ENCODE assay signal across 10 mouse cellular contexts in the genomic region with DNA sequence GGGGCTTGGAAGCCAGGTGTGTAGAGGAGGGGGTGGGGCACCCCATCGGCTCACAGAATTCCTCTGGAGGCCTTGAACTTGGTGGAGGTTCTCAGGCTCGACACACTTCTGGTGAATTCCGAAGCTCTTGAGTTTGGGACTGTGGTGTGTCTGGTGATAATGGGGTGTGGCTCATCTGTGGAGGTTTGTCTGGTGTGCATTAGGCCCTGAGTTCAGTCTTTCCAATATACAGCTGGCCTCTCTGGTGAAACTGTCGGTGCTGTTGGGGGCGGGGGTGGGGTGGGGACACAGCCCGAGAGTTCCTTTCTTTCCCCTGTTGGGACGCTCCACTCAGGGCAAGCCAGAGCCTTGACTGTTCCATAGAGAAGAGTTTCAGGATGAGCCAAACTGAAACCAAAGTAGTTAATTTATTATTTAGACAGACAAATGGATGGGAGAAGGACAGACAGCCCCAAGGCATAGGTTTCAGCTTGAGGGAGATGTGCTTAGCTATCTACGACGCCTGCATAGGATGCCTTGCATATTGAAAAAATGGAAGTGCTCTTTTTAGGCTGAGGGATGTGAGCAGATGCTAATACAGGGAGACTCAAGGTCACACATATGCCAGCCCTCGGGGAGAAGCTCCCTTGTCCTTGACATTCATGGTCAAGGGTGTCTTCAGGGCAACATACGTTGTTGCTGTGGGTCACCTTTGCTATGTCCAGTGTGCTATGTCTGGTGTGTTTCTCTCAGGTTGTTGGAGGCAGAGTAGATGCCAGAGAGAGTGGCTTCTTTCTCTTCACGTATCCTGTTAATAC.
"Had no signal": no experiment of that assay in that cellular context is flagged by ENCODE, and none has a peak within 500 bp of the region (broad histone marks: within the 10 kb centered on the region; RNA-seq: fewer than 3 reads in every experiment).

No protein-coding gene starts in this region.

- H3K27ac ChIP-seq: liver, embryonic 14.5 days; lung, embryonic 15.5 days; midbrain, embryonic 10.5 days; midbrain, embryonic 12.5 days; midbrain, embryonic 15.5 days; neural tube, embryonic 12.5 days had no signal

- H3K27me3 ChIP-seq: lung, embryonic 15.5 days; midbrain, embryonic 12.5 days; midbrain, embryonic 15.5 days; neural tube, embryonic 12.5 days had no signal

- H3K9ac ChIP-seq: liver, embryonic 14.5 days; lung, embryonic 15.5 days; midbrain, embryonic 12.5 days; midbrain, embryonic 15.5 days; neural tube, embryonic 12.5 days had no signal

- H3K4me2 ChIP-seq: lung, embryonic 15.5 days; midbrain, embryonic 12.5 days; midbrain, embryonic 15.5 days; neural tube, embryonic 12.5 days had no signal

- ATAC-seq: lung, postnatal 0 days; midbrain, embryonic 15.5 days had no signal

- H3K4me3 ChIP-seq: lung, embryonic 15.5 days; midbrain, embryonic 10.5 days; midbrain, embryonic 12.5 days; midbrain, embryonic 15.5 days; neural tube, embryonic 12.5 days had no signal

- H3K4me1 ChIP-seq: lung, embryonic 15.5 days; midbrain, embryonic 15.5 days; neural tube, embryonic 12.5 days had no signal

- H3K36me3 ChIP-seq: lung, embryonic 15.5 days; midbrain, embryonic 12.5 days; midbrain, embryonic 15.5 days; neural tube, embryonic 12.5 days had no signal

- H3K9me3 ChIP-seq: lung, embryonic 15.5 days; midbrain, embryonic 10.5 days; midbrain, embryonic 12.5 days; midbrain, embryonic 15.5 days; neural tube, embryonic 12.5 days had no signal

- DNase-seq: lung, adult 2 months; lung, postnatal 14 days; right cerebral cortex, postnatal 14 days had no signal
